Comparison of ENCODE assay signal across 8 mouse cellular contexts in the genomic region with DNA sequence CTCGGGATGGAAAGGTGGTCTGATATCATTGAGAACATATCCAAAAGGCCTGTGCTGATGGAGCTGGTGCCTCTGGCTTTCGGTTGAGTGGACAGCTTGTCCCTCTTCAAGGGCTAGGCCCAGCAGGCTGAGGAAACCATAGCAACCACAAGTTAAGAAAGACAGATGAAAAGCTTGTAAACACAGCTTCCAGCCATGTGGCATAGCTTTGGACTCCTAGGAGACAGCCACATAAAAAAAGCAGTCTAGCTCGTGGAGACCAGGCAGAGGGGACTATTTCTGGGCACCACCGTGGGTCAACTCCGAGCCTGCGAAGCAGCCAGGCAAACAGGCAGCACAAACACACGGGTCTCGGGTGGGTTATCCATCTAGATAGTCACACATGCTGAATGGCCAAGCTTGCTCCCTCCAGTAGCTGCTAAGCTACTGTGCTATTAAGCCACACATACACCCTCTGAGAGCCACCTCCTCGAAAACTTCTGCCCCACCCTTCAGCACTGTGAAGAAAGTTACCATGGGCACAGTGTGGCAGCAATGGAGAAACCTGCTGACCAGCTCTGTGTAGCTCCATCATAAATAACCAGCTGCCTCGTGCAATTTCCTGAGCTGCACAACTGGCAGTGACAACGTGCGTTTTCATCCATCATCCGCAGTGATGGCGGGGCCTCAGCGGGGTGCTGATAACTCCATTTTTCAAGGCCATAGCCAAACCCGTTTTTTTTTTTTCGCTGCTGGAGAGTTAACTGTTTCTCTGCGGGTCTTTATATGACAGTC. TPM values are rescaled to one million over a fixed set of nuclear protein-coding genes. Genes with fewer than 3 reads are reported as not detected.
DNase-seq lines count a peak whose midpoint lies in the region; ATAC-seq and TF ChIP-seq lines count a peak whose summit lies in the region.

No protein-coding gene starts in this region.

- WGBS in embryonic facial prominence, embryonic 13.5 days = 45% methylated on average over 18 of the region's 18 CpGs
- 17% methylated on average over 18 of the region's 18 CpGs for WGBS in intestine, embryonic 14.5 days
- WGBS in liver, embryonic 14.5 days (ENCODE audit: insufficient replicate concordance) = 25% methylated on average over 18 of the region's 18 CpGs

- intact Hi-C loops in gastrocnemius, postnatal 36 days (cut with DNase I) = no loop called here

- ATAC-seq in embryonic facial prominence, embryonic 13.5 days (ENCODE audit: insufficient number of reproducible peaks, insufficient read depth, low FRiP score, low TSS enrichment, low read depth) = no peak
- peak; percentile 73 for ATAC-seq in intestine, embryonic 14.5 days (replicated peaks; ENCODE audit: low FRiP score, low TSS enrichment, low read depth)
- ATAC-seq in liver, embryonic 14.5 days (ENCODE audit: insufficient read depth) = peak; percentile 23; the same call in 1 of the 2 replicates

- peaks cover 40% of the 10 kb centered on the region for H3K4me1 ChIP-seq in embryonic facial prominence, embryonic 13.5 days
- H3K4me1 ChIP-seq in intestine, embryonic 14.5 days (replicated peaks; ENCODE audit: control insufficient read depth, insufficient read depth, low read length) = peaks cover 21% of the 10 kb centered on the region
- H3K4me1 ChIP-seq in liver, embryonic 14.5 days (replicated peaks; ENCODE audit: control insufficient read depth in 2 of 2, insufficient read depth in 2 of 2, low read length in 1 of 2) = peaks cover 0 to 17% of the 10 kb centered on the region in 2 experiments; a peak in 2 of 4 replicates

- TF ChIP-seq EP300 in liver, embryonic 14.5 days (IDR thresholded peaks at IDR 0.05; ENCODE audit: low read depth) = no peak

- no peaks in the 10 kb centered on the region for H3K9me3 ChIP-seq in embryonic facial prominence, embryonic 13.5 days
- no peaks in the 10 kb centered on the region for H3K9me3 ChIP-seq in intestine, embryonic 14.5 days (ENCODE audit: control insufficient read depth, low read length)
- H3K9me3 ChIP-seq in liver, embryonic 14.5 days (ENCODE audit: control insufficient read depth, low read length) = no peaks in the 10 kb centered on the region

- H3K27ac ChIP-seq in embryonic facial prominence, embryonic 13.5 days = peak overlapping the region; percentile 48; the same call in 1 of the 2 replicates
- H3K27ac ChIP-seq in intestine, embryonic 14.5 days (ENCODE audit: low read depth) = peak overlapping the region; percentile 57
- H3K27ac ChIP-seq in liver, embryonic 14.5 days = no peak overlapping the region

- DNase-seq in left cerebral cortex, adult 18-20 months (ENCODE audit: low spot score in 2 of 2) = peak; percentile 19 to 40
- no peak for DNase-seq in left cerebral cortex, adult 11 months (ENCODE audit: low spot score)
- no peak for DNase-seq in intestine, embryonic 14.5 days (ENCODE audit: low spot score)
- DNase-seq in liver, embryonic 14.5 days (ENCODE audit: low read depth in 3 of 3, low spot score in 3 of 3) = no peak
- peak; percentile 40 to 41 for DNase-seq in right cerebral cortex, postnatal 36 days (ENCODE audit: low spot score in 2 of 2)
- DNase-seq in gastrocnemius, postnatal 36 days = no peak
- DNase-seq in testis, postnatal 10 days (ENCODE audit: low spot score) = no peak

- TF ChIP-seq CTCF in liver, embryonic 14.5 days (IDR thresholded peaks at IDR 0.05; ENCODE audit: low read depth) = no peak

- no peak overlapping the region for H3K4me2 ChIP-seq in embryonic facial prominence, embryonic 13.5 days
- peak overlapping the region; percentile 13; the same call in 1 of the 2 replicates for H3K4me2 ChIP-seq in intestine, embryonic 14.5 days (ENCODE audit: low read length)
- H3K4me2 ChIP-seq in liver, embryonic 14.5 days (ENCODE audit: low read depth) = no peak overlapping the region

- H3K36me3 ChIP-seq in embryonic facial prominence, embryonic 13.5 days = no peaks in the 10 kb centered on the region
- H3K36me3 ChIP-seq in intestine, embryonic 14.5 days (ENCODE audit: control insufficient read depth, insufficient read depth, low read length) = no peaks in the 10 kb centered on the region
- no peaks in the 10 kb centered on the region for H3K36me3 ChIP-seq in liver, embryonic 14.5 days (replicated peaks; ENCODE audit: control insufficient read depth, insufficient read depth, low read depth)

- no peak overlapping the region for H3K9ac ChIP-seq in embryonic facial prominence, embryonic 13.5 days
- no peak overlapping the region for H3K9ac ChIP-seq in intestine, embryonic 14.5 days (ENCODE audit: low read length)
- H3K9ac ChIP-seq in liver, embryonic 14.5 days (replicated peaks) = no peak overlapping the region; the same call in 1 of the 2 replicates

- no peak overlapping the region for H3K4me3 ChIP-seq in embryonic facial prominence, embryonic 13.5 days
- H3K4me3 ChIP-seq in intestine, embryonic 14.5 days (ENCODE audit: low read depth, low read length) = no peak overlapping the region
- H3K4me3 ChIP-seq in liver, embryonic 14.5 days (ENCODE audit: insufficient read depth in 1 of 2, low read depth in 2 of 2, low read length in 2 of 2) = no peak overlapping the region

- no peaks in the 10 kb centered on the region for H3K27me3 ChIP-seq in embryonic facial prominence, embryonic 13.5 days
- H3K27me3 ChIP-seq in intestine, embryonic 14.5 days (replicated peaks; ENCODE audit: control insufficient read depth, insufficient read depth, low read length) = no peaks in the 10 kb centered on the region
- no peaks in the 10 kb centered on the region for H3K27me3 ChIP-seq in liver, embryonic 14.5 days (ENCODE audit: control insufficient read depth, insufficient read depth, low read length)

RNA-seq across cellular contexts. Expression of a gene that starts 26.0 kb away (rescaled TPM):
- 100 to 1,000 TPM; 217 to 223 TPM for total RNA-seq in left cerebral cortex, adult 18-20 months (2021)
- polyA plus RNA-seq in embryonic facial prominence, embryonic 13.5 days (2015; fragmentation: Nextera tagmentation; extraction: Ambion mirVana) = 6.5 and 7.1 TPM in 2 replicates
- polyA plus RNA-seq in intestine, embryonic 14.5 days (2014; fragmentation: Nextera tagmentation; extraction: Ambion mirVana) = 5.5 and 6.8 TPM in 2 replicates
- polyA plus RNA-seq in liver, embryonic 14.5 days (2012; rRNA removed) = 0.26 and 0.27 TPM in 2 replicates
- polyA plus RNA-seq in liver, embryonic 14.5 days (2014; fragmentation: Nextera tagmentation; extraction: Ambion mirVana) = 0.20 and 0.35 TPM in 2 replicates
- total RNA-seq in gastrocnemius, postnatal 36 days (2021) = 1 to 10 TPM; 1.2 to 1.3 TPM

Comparison
In these comparisons a context has a peak if more than half of its experiments do, and no peak if none do; other contexts are left out.
1. DNase-seq: peak in left cerebral cortex, adult 18-20 months (2 of 2) and right cerebral cortex, postnatal 36 days (2 of 2); none in left cerebral cortex, adult 11 months (single experiment), intestine, embryonic 14.5 days (single experiment), liver, embryonic 14.5 days (0 of 3), gastrocnemius, postnatal 36 days (0 of 2) and testis, postnatal 10 days (single experiment).